Mouse (Mus musculus): ENCODE measurements around the gene Kcnd3.
A peak's percentile ranks its signal among the peaks of the same experiment; 100 is the strongest.

The Kcnd3 gene

DNA sequence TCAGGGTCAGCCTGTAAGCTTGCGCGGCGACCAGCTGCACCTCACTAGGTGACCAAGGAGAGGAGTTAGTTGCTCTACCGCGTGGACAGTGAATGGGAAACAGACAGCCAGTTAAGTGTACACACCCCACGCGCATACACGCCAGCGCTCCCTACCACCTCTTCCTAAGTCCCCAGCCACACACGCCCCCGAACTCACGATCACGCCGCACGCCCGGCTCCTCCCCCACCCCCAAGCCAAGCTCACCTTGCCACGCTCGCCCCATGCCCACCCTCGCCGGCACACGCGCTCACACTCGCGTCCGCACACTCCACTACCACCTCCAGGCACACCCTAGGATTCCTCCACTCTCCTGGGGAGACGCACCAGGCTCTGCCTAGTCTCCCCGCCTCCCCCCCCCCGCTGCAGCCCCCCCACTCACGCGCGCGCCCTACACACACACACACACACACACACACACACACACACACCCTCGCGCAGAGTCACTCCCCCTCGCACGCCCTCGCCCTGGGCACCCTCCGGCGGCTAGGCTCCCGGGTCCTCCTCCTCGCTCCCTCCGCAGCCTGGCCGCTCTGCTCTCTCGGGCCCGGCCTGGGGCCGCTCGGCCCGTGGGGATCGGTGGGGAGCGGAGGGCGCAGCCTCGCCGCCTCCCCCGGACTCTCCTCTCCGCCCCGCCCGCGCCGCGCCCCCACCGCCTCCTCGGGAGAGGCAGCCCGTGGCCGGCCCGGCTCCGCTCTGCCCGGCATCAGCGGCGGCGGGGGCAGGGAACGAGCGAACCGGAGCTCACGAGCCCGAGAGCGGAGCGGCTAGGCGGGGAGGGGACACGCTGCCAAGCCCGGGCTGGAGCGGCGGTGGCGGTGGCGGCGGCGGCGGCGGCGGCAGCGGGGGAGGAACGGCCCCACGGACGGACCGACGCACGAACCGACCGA, at the start of gene Kcnd3:
TSS of gene Kcnd3 (plus strand) at position 704 of the 929 bp plus-strand sequence.
- peak in 1 of 2 experiments; percentile 28 for DNase-seq (ENCODE audit: low spot score in 2 of 2)

GRCm38 (mm10) chr3:105402676-105403075, 49.5 kb upstream of the Kcnd3 start:
- DNase-seq (ENCODE audit: low spot score in 2 of 2) = no peak

GRCm38 (mm10) chr3:105403410-105404076, 48.6 kb upstream of the Kcnd3 start:
- DNase-seq (ENCODE audit: low spot score in 2 of 2) = no peak

DNA sequence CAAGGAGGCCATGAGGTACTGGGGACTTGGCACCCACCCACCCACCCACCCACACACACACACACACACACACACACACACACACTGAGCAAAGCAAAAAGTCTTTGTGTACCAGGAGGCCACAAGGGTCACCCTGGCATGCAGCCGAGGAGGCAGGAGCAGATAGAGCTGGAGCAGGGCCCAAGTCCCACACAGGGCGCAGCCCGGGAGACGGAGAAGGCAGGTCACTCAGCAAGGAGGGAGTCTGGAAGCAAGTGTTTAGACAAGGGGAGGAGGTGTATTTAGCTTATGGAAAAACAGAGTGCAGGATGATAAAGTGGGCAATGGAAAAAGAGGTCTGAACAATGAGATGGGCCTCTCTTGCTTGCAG, 48.1 kb upstream of the Kcnd3 start:
- DNase-seq (ENCODE audit: low spot score in 2 of 2) = no peak

DNA sequence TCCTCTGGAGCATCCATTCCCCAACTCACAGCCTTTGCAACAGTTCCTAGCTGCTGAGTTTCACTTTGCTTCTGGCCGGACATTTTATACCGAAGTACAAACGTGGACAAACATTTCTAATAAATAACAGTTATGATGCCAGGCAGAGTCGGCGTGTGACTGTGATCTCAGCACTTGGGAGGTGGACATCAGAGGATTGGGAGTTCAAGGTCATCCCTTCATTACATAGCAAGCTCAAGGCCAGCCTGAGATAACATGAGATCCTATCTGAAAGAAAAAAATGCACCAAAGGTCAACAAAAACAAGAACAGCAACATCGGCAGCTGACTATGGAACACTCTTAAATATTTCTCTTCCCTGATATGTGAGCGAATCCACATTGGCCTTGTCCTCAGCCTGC, 46.6 kb upstream of the Kcnd3 start:
- DNase-seq (ENCODE audit: low spot score in 2 of 2) = no peak

- DNase-seq (ENCODE audit: low spot score in 2 of 2) = no peak
Measured at GRCm38 (mm10) chr3:105406036-105406435, 46.1 kb upstream of the Kcnd3 start.

GRCm38 (mm10) chr3:105408211-105408610, 43.9 kb upstream of the Kcnd3 start:
- no peak for DNase-seq (ENCODE audit: low spot score in 2 of 2)

GRCm38 (mm10) chr3:105410810-105411209, 41.3 kb upstream of the Kcnd3 start:
- DNase-seq (ENCODE audit: low spot score in 2 of 2) = no peak

DNA sequence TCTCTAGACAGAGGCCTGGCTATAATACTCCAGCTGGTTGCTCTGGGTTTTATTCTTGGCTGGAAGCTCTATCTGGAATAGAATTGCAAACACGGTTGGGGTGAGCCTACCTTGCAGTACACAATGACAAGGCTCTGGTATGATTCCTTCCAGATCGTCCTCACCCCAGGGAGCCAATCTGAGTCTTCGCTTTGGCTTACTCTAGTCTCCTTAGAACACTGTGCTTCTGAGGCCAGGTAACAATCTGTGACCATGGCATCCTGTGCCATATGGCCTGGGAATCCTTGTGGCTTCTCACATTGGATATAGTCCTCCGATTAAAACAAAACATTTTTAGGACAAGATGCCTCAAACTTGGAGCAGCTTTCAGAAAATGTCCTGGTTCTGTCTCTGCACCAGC, 40.4 kb upstream of the Kcnd3 start:
- no peak for DNase-seq (ENCODE audit: low spot score in 2 of 2)

DNA sequence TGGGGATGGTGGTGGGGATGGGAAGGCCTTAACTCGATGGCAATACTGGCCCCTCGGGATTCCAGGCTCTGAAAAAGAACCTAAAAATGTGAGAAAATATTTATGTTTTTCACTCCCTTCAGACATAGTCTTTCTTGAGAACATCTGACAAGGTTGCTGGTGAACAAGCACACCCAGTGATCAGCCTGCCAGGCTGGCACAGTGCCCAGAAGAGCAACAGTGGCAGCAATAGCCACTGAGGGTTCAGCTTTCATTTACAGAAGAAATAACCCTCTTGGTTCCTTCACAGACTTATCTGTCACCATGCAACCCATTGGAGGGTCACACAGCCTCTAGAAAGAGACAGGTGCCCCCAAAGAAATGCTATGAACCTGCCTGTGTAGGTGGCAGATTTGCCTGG, 39.9 kb upstream of the Kcnd3 start:
- no peak for DNase-seq (ENCODE audit: low spot score in 2 of 2)

GRCm38 (mm10) chr3:105412681-105413080, 39.4 kb upstream of the Kcnd3 start:
- no peak for DNase-seq (ENCODE audit: low spot score in 2 of 2)

GRCm38 (mm10) chr3:105418441-105418840, 33.7 kb upstream of the Kcnd3 start:
- no peak for DNase-seq (ENCODE audit: low spot score in 2 of 2)

DNA sequence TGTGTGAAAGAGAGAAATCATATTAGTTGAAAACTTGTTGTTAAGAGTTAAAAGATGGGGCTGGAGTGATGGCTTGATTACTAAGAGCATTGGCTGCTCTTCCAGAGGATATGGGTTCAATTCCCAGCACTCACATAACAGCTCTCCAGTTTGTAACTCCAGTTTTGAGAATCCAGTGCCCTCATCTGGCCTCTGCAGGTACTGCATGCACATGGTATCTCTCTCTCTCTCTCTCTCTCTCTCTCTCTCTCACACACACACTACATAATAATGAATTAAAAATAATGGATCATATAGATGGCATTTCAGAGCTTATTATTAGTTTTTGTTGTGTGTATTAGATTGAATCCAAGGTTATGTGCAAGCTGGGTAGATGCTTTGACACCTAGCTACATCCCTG, 29.7 kb upstream of the Kcnd3 start:
- no peak for DNase-seq (ENCODE audit: low spot score in 2 of 2)

DNA sequence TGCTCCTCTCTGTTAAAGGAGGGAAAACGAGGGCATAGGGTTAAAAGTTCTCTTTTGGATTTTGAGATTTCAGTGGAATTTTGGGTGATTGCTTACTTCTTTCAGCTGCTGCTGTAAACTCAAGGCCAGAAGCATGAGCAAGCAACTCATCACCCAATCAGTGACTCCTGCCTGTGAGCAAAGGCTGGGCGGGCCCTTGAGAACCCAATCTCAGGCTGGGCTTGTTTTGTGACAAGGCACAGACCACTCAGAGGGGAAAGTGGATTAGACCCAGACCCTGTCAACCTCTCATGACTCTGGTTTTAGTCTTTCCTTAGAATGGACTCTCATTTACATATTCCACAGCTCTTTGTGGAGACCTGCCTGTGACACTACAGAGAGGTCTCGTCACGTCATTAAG, 28.7 kb upstream of the Kcnd3 start:
- no peak for DNase-seq (ENCODE audit: low spot score in 2 of 2)

DNA sequence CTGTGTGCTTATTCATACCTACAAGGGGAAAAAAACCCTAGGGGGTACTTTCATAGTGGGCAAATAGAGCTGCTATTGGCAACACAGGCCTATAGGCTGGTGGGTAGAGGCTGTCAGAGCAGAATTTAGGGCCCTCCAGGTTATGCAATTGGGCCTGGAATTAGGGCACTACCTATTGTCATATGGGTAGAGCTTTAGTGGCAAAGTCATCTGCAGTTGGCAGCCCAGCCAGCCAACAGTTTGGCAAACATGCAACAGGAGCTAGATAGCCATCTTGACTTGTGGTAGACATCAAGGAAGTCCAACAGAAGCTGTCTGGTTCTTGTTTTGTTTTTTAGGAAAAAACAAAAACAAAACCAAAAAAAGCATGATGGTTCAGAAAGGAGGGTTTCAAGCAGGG, 23.5 kb upstream of the Kcnd3 start:
- DNase-seq (ENCODE audit: low spot score in 2 of 2) = no peak

- peak in 1 of 2 experiments; percentile 16 for DNase-seq (ENCODE audit: low spot score in 2 of 2)
Measured at GRCm38 (mm10) chr3:105436383-105436782, 15.7 kb upstream of the Kcnd3 start.

- no peak for DNase-seq (ENCODE audit: low spot score in 2 of 2)
Measured at GRCm38 (mm10) chr3:105436971-105437370, 15.2 kb upstream of the Kcnd3 start.

DNA sequence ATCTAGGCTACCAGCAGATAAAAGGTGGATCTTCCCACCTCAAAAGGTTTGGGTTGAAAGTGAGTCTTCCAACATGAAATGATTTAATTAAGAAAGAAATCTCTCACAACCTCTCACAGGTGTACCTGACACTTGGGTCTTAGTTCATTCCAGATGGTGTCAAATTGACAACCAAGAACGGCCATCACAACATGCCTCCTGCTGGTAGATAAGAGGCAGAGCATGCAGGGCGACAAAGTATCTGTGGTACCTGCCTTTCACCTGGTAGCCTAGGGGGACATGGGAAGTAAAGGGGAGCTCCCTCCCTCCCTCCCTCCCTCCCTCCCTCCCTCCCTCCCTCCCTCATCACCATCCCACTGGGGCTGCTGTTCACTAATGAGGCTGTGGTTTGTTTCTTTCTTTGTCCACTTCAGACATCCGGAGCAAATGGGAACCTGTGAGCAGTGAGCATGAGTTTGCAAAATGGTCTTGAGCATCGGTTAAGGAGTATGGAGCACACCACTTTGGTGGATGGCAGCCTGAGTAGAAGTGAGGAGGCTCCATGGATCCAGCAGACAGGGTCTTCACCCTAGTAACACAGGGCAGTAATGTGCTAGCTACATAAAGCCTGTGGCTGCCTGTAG, 11.1 kb upstream of the Kcnd3 start:
- DNase-seq (ENCODE audit: low spot score in 2 of 2) = no peak

- peak; percentile 20 to 45 for DNase-seq (ENCODE audit: low spot score in 2 of 2)
Measured at GRCm38 (mm10) chr3:105450641-105451470, 1.3 kb upstream of the Kcnd3 start.

DNA sequence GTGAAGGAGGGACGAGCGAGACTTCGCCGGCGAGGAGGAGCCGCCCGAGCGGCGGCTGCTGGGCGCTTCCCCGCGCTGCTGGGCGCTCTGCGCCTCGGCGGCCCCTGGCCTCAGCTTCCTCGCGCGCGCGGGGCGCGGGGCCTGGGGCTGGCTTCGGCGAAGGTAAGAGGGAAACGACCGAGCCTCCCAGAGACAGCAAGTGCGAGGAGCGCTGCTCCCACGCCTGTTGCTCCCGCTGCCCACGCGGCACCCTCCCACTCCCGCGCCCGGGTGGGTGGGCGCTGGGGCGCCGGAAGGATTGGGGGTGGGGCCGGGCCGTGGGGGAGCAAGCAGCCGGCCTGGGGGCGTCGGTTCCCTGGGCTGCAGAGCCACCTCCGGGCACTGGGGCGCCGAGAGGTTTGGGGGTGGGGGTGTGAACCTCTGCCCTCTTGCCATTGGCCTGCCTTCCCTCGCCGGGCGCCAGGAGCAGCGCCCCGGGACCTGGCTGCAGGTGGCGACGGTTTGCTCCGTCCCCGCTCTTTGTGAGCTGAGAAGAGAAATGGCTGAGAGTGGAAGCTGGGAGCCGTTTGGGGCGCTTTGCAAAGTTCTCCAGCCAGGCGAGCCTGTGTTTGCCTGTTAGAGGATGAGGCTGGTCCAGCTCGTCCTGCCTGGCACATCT, 555 bp downstream of the Kcnd3 start:
- peak; percentile 13 to 37 for DNase-seq (ENCODE audit: low spot score in 2 of 2)

Measured in frontal cortex, postnatal 14 days (tissue).